Mouse (Mus musculus): ENCODE data around the gene Dnajb4. TPM values are rescaled to one million over a fixed set of nuclear protein-coding genes. Genes with fewer than 3 reads are reported as not detected.
"Not testable (repeated sequence)": the region's sequence is repeated elsewhere in the genome, so short reads cannot be mapped to it uniquely, and the experiment has no call there.

The Dnajb4 gene
- polyA plus RNA-seq, 1 experiment from 2014 or later: 25.5 TPM

- Histone ChIP-seq H3K36me3 (ENCODE audit: inconsistent target) (no peaks in the 10 kb centered on the region), H3K27ac (no peak overlapping the region), H3K79me2 (ENCODE audit: inconsistent target) (no peaks in the 10 kb centered on the region), H3K4me3 (ENCODE audit: inconsistent target) (no peak overlapping the region)
- WGBS (ENCODE audit: missing documents): 89% methylated on average over 11 of the region's 11 CpGs
These were observed 54.7 kb downstream of the Dnajb4 start for GRCm38 (mm10) chr3:152155296-152155948.

GRCm38 (mm10) chr3:152154095-152154494, 56.0 kb downstream of the Dnajb4 start:
- 97% methylated on average over 5 of the region's 5 CpGs for WGBS (ENCODE audit: missing documents)
- H3K27ac ChIP-seq: no peak overlapping the region

GRCm38 (mm10) chr3:152153152-152153551, 57.0 kb downstream of the Dnajb4 start:
- Histone ChIP-seq H3K79me2 (ENCODE audit: inconsistent target) (no peaks in the 10 kb centered on the region), H3K36me3 (ENCODE audit: inconsistent target) (no peaks in the 10 kb centered on the region), H3K4me3 (ENCODE audit: inconsistent target) (no peak overlapping the region), H3K27ac (no peak overlapping the region)
- 97% methylated on average over 2 of the region's 2 CpGs for WGBS (ENCODE audit: missing documents)

More at GRCm38 (mm10) chr3:152154095-152154494, 56.0 kb downstream of the Dnajb4 start:
- no peaks in the 10 kb centered on the region for H3K79me2 ChIP-seq (ENCODE audit: inconsistent target)
- no peaks in the 10 kb centered on the region for H3K36me3 ChIP-seq (ENCODE audit: inconsistent target)
- H3K4me3 ChIP-seq (ENCODE audit: inconsistent target): no peak overlapping the region

- Histone ChIP-seq H3K79me2 (ENCODE audit: inconsistent target) (no peaks in the 10 kb centered on the region), H3K36me3 (ENCODE audit: inconsistent target) (no peaks in the 10 kb centered on the region), H3K27ac (no peak overlapping the region), H3K4me3 (ENCODE audit: inconsistent target) (no peak overlapping the region)
- WGBS (ENCODE audit: missing documents): 100% methylated on average over 1 of the region's 1 CpGs
These were observed 57.7 kb downstream of the Dnajb4 start for GRCm38 (mm10) chr3:152152483-152152804.

- Histone ChIP-seq H3K4me3 (ENCODE audit: inconsistent target) (peak overlapping the region; percentile 8; the same call in 1 of the 2 replicates), H3K27ac (no peak overlapping the region), H3K36me3 (ENCODE audit: inconsistent target) (no peaks in the 10 kb centered on the region), H3K79me2 (ENCODE audit: inconsistent target) (no peaks in the 10 kb centered on the region)
- 60% methylated on average over 27 of the region's 29 CpGs for WGBS (ENCODE audit: missing documents)
These were observed 58.2 kb downstream of the Dnajb4 start for GRCm38 (mm10) chr3:152151725-152152482.

- no peaks in the 10 kb centered on the region for H3K79me2 ChIP-seq (ENCODE audit: inconsistent target)
- 24% methylated on average over 3 of the region's 3 CpGs for WGBS (ENCODE audit: missing documents)
- no peaks in the 10 kb centered on the region for H3K36me3 ChIP-seq (ENCODE audit: inconsistent target)
- no peak overlapping the region for H3K4me3 ChIP-seq (ENCODE audit: inconsistent target)
- peak overlapping the region; percentile 59 for H3K27ac ChIP-seq
These were observed 60.2 kb downstream of the Dnajb4 start for GRCm38 (mm10) chr3:152149863-152150262.

- Histone ChIP-seq H3K36me3 (ENCODE audit: inconsistent target) (no peaks in the 10 kb centered on the region), H3K4me3 (ENCODE audit: inconsistent target) (no peak overlapping the region), H3K27ac (peak overlapping the region; percentile 59), H3K79me2 (ENCODE audit: inconsistent target) (no peaks in the 10 kb centered on the region)
- WGBS (ENCODE audit: missing documents): 16% methylated on average over 7 of the region's 7 CpGs
These were observed 60.7 kb downstream of the Dnajb4 start for GRCm38 (mm10) chr3:152149449-152149848.

GRCm38 (mm10) chr3:152147085-152147831, 62.8 kb downstream of the Dnajb4 start:
- Histone ChIP-seq H3K36me3 (ENCODE audit: inconsistent target) (no peaks in the 10 kb centered on the region), H3K79me2 (ENCODE audit: inconsistent target) (no peaks in the 10 kb centered on the region), H3K4me3 (ENCODE audit: inconsistent target) (no peak overlapping the region), H3K27ac (no peak overlapping the region)
- 56% methylated on average over 12 of the region's 12 CpGs for WGBS (ENCODE audit: missing documents)

GRCm38 (mm10) chr3:152145186-152145585, 64.9 kb downstream of the Dnajb4 start:
- no peaks in the 10 kb centered on the region for H3K79me2 ChIP-seq (ENCODE audit: inconsistent target)
- 83% methylated on average over 2 of the region's 2 CpGs for WGBS (ENCODE audit: missing documents)
- no peak overlapping the region for H3K27ac ChIP-seq
- no peaks in the 10 kb centered on the region for H3K36me3 ChIP-seq (ENCODE audit: inconsistent target)
- no peak overlapping the region for H3K4me3 ChIP-seq (ENCODE audit: inconsistent target)

GRCm38 (mm10) chr3:152142989-152143695, 67.0 kb downstream of the Dnajb4 start:
- no peaks in the 10 kb centered on the region for H3K36me3 ChIP-seq (ENCODE audit: inconsistent target)
- no peaks in the 10 kb centered on the region for H3K79me2 ChIP-seq (ENCODE audit: inconsistent target)
- WGBS (ENCODE audit: missing documents): 68% methylated on average over 6 of the region's 6 CpGs
- no peak overlapping the region for H3K4me3 ChIP-seq (ENCODE audit: inconsistent target)
- no peak overlapping the region for H3K27ac ChIP-seq

- Histone ChIP-seq H3K27ac (no peak overlapping the region), H3K36me3 (ENCODE audit: inconsistent target) (no peaks in the 10 kb centered on the region), H3K79me2 (ENCODE audit: inconsistent target) (no peaks in the 10 kb centered on the region), H3K4me3 (ENCODE audit: inconsistent target) (no peak overlapping the region)
- 100% methylated on average over 3 of the region's 3 CpGs for WGBS (ENCODE audit: missing documents)
These were observed 68.0 kb downstream of the Dnajb4 start for GRCm38 (mm10) chr3:152142146-152142545.

- 95% methylated on average over 3 of the region's 3 CpGs for WGBS (ENCODE audit: missing documents)
- not testable (repeated sequence) for H3K36me3 ChIP-seq (ENCODE audit: inconsistent target); H3K4me3 ChIP-seq (ENCODE audit: inconsistent target); H3K79me2 ChIP-seq (ENCODE audit: inconsistent target); H3K27ac ChIP-seq
These were observed 70.8 kb downstream of the Dnajb4 start for GRCm38 (mm10) chr3:152139308-152139707.

- not testable (repeated sequence) for H3K27ac ChIP-seq; H3K36me3 ChIP-seq (ENCODE audit: inconsistent target); H3K79me2 ChIP-seq (ENCODE audit: inconsistent target); H3K4me3 ChIP-seq (ENCODE audit: inconsistent target)
- WGBS (ENCODE audit: missing documents): 95% methylated on average over 16 of the region's 16 CpGs
These were observed 74.0 kb downstream of the Dnajb4 start for GRCm38 (mm10) chr3:152136106-152136505.

GRCm38 (mm10) chr3:152133621-152134020, 76.5 kb downstream of the Dnajb4 start:
- 64% methylated on average over 9 of the region's 9 CpGs for WGBS (ENCODE audit: missing documents)
- Histone ChIP-seq H3K79me2 (ENCODE audit: inconsistent target) (no peaks in the 10 kb centered on the region), H3K4me3 (ENCODE audit: inconsistent target) (no peak overlapping the region), H3K36me3 (ENCODE audit: inconsistent target) (no peaks in the 10 kb centered on the region), H3K27ac (no peak overlapping the region)
